ENCODE assay signal across 10 mouse cellular contexts in genomic region chr4:84088166-84088565, GRCm38 (mm10).
DNase-seq lines count a peak whose midpoint lies in the region; ATAC-seq and TF ChIP-seq lines count a peak whose summit lies in the region.
"Had no signal": no experiment of that assay in that cellular context is flagged by ENCODE, and none has a peak within 500 bp of the region (broad histone marks: within the 10 kb centered on the region; RNA-seq: fewer than 3 reads in every experiment).

No protein-coding gene starts in this region.

- WGBS in intestine, embryonic 15.5 days, result 58% methylated on average over 12 of the region's 12 CpGs
- 85% methylated on average over 12 of the region's 12 CpGs for WGBS in hindbrain, embryonic 13.5 days
- WGBS in midbrain, embryonic 13.5 days, result 89% methylated on average over 12 of the region's 12 CpGs

- H3ac ChIP-seq in C2C12 (ENCODE audit: control insufficient read depth, insufficient read length, low read depth), result peak overlapping the region; percentile 14

- no peak overlapping the region for H3K9ac ChIP-seq in intestine, embryonic 15.5 days
- no peak overlapping the region for H3K9ac ChIP-seq in hindbrain, embryonic 13.5 days
- no peak overlapping the region for H3K9ac ChIP-seq in midbrain, embryonic 13.5 days (replicated peaks)
- H3K9ac ChIP-seq: liver, embryonic 15.5 days; neural tube, embryonic 12.5 days had no signal

- ATAC-seq in intestine, embryonic 15.5 days, result peak; percentile 62
- ATAC-seq in hindbrain, embryonic 13.5 days (ENCODE audit: low FRiP score), result no peak
- ATAC-seq in midbrain, embryonic 13.5 days, result no peak

- no peak overlapping the region for H3K4me2 ChIP-seq in intestine, embryonic 15.5 days (replicated peaks)
- H3K4me2 ChIP-seq in hindbrain, embryonic 13.5 days, result no peak overlapping the region
- no peak overlapping the region for H3K4me2 ChIP-seq in midbrain, embryonic 13.5 days (replicated peaks)
- H3K4me2 ChIP-seq: liver, embryonic 15.5 days; neural tube, embryonic 12.5 days had no signal

- DNase-seq in gastrocnemius, adult 18-20 months (ENCODE audit: low spot score), result peak; percentile 87
- peak; percentile 59 for DNase-seq in lung, postnatal 36 days
- DNase-seq in layer of hippocampus, adult 9-10 months (ENCODE audit: low spot score), result no peak
- DNase-seq in yolk sac, embryonic 10.5 days (ENCODE audit: low spot score), result no peak

- H3K4me1 ChIP-seq in intestine, embryonic 15.5 days (replicated peaks), result peaks cover under 1% of the 10 kb centered on the region; the same call in 1 of the 2 replicates
- H3K4me1 ChIP-seq in hindbrain, embryonic 13.5 days (replicated peaks), result peaks cover 7% of the 10 kb centered on the region; the same call in 1 of the 2 replicates
- H3K4me1 ChIP-seq in midbrain, embryonic 13.5 days (replicated peaks), result peaks cover 10% of the 10 kb centered on the region
- H3K4me1 ChIP-seq: liver, embryonic 15.5 days; neural tube, embryonic 12.5 days had no signal

- H3K9me3 ChIP-seq in intestine, embryonic 15.5 days, result no peaks in the 10 kb centered on the region
- H3K9me3 ChIP-seq in hindbrain, embryonic 13.5 days, result no peaks in the 10 kb centered on the region
- no peaks in the 10 kb centered on the region for H3K9me3 ChIP-seq in midbrain, embryonic 13.5 days
- H3K9me3 ChIP-seq: liver, embryonic 15.5 days; neural tube, embryonic 12.5 days had no signal

- H3K27ac ChIP-seq in intestine, embryonic 15.5 days, result peak overlapping the region; percentile 67
- no peak overlapping the region for H3K27ac ChIP-seq in hindbrain, embryonic 13.5 days
- no peak overlapping the region for H3K27ac ChIP-seq in midbrain, embryonic 13.5 days
- H3K27ac ChIP-seq: liver, embryonic 15.5 days; neural tube, embryonic 12.5 days had no signal

- no peak overlapping the region for H3K4me3 ChIP-seq in C2C12 (ENCODE audit: insufficient read depth, poor library complexity, severe bottlenecking)
- no peak overlapping the region for H3K4me3 ChIP-seq in intestine, embryonic 15.5 days (replicated peaks)
- H3K4me3 ChIP-seq in hindbrain, embryonic 13.5 days, result no peak overlapping the region
- no peak overlapping the region for H3K4me3 ChIP-seq in midbrain, embryonic 13.5 days (replicated peaks)
- H3K4me3 ChIP-seq: liver, embryonic 15.5 days; neural tube, embryonic 12.5 days had no signal

- TF ChIP-seq CTCF in C2C12 (IDR thresholded peaks at IDR 0.05; ENCODE audit: control insufficient read depth, insufficient read depth, insufficient read length), result no peak

- no peaks in the 10 kb centered on the region for H3K36me3 ChIP-seq in C2C12 (ENCODE audit: control insufficient read depth, insufficient read depth)
- no peaks in the 10 kb centered on the region for H3K36me3 ChIP-seq in intestine, embryonic 15.5 days
- no peaks in the 10 kb centered on the region for H3K36me3 ChIP-seq in hindbrain, embryonic 13.5 days
- H3K36me3 ChIP-seq in midbrain, embryonic 13.5 days, result no peaks in the 10 kb centered on the region
- H3K36me3 ChIP-seq: liver, embryonic 15.5 days; neural tube, embryonic 12.5 days had no signal

- no peaks in the 10 kb centered on the region for H3K79me3 ChIP-seq in C2C12 (ENCODE audit: low read depth)

- no peaks in the 10 kb centered on the region for H3K79me2 ChIP-seq in C2C12 (ENCODE audit: control insufficient read depth, insufficient read depth)

- H3K27me3 ChIP-seq in C2C12 (ENCODE audit: control insufficient read depth, insufficient read depth, insufficient read length), result no peaks in the 10 kb centered on the region
- no peaks in the 10 kb centered on the region for H3K27me3 ChIP-seq in intestine, embryonic 15.5 days (replicated peaks)
- no peaks in the 10 kb centered on the region for H3K27me3 ChIP-seq in hindbrain, embryonic 13.5 days
- H3K27me3 ChIP-seq in midbrain, embryonic 13.5 days, result no peaks in the 10 kb centered on the region
- H3K27me3 ChIP-seq: liver, embryonic 15.5 days; neural tube, embryonic 12.5 days had no signal

TF ChIP-seq in C2C12, 6 proteins besides CTCF, POLR2A, EP300 and RAD21:
- TF ChIP-seq MAX (IDR thresholded peaks at IDR 0.05) (no peak), FOSL1 (IDR thresholded peaks at IDR 0.05; ENCODE audit: insufficient read depth, low read length, poor library complexity, severe bottlenecking) (no peak), USF1 (IDR thresholded peaks at IDR 0.05; ENCODE audit: low read depth) (no peak), MYOG (IDR thresholded peaks at IDR 0.05; ENCODE audit: control insufficient read depth, extremely low read depth, insufficient read length) (no peak), CEBPB (IDR thresholded peaks at IDR 0.05; ENCODE audit: low read depth) (no peak), MYOD1 (IDR thresholded peaks at IDR 0.05; ENCODE audit: control insufficient read depth, insufficient read length, low read depth) (peak; percentile 95)

Comparison
In these comparisons a context has a peak if more than half of its experiments do, and no peak if none do; other contexts are left out.
1. DNase-seq: peak in gastrocnemius, adult 18-20 months (single experiment) and lung, postnatal 36 days (single experiment); none in layer of hippocampus, adult 9-10 months (single experiment) and yolk sac, embryonic 10.5 days (single experiment).